Mouse (Mus musculus): ENCODE data around the gene Paxx. TPM values are rescaled to one million over a fixed set of nuclear protein-coding genes. Genes with fewer than 3 reads are reported as not detected.

Paxx gene
- polyA plus RNA-seq, 1 experiment from 2014 or later = 48.6 TPM

GRCm38 (mm10) chr2:25477967-25478675 is 17.2 kb upstream of the Paxx start:
- Histone ChIP-seq H3K4me2 (replicated peaks) (no peak overlapping the region), H3K4me3 (no peak overlapping the region), H3K9ac (replicated peaks) (no peak overlapping the region), H3K36me3 (no peaks in the 10 kb centered on the region), H3K9me3 (no peaks in the 10 kb centered on the region), H3K27ac (replicated peaks) (no peak overlapping the region), H3K27me3 (peaks cover 8% of the 10 kb centered on the region), H3K4me1 (no peaks in the 10 kb centered on the region)
- ATAC-seq (ENCODE audit: low FRiP score, low read depth) = no peak
- WGBS = 86% methylated on average over 3 of the region's 3 CpGs

- Histone ChIP-seq H3K9me3 (no peaks in the 10 kb centered on the region), H3K27ac (replicated peaks) (no peak overlapping the region), H3K36me3 (no peaks in the 10 kb centered on the region), H3K27me3 (peaks cover 8% of the 10 kb centered on the region), H3K4me2 (replicated peaks) (no peak overlapping the region), H3K4me3 (no peak overlapping the region), H3K9ac (replicated peaks) (no peak overlapping the region), H3K4me1 (no peaks in the 10 kb centered on the region)
- ATAC-seq (ENCODE audit: low FRiP score, low read depth) = no peak
- WGBS = 91% methylated on average over 8 of the region's 8 CpGs
Observed at GRCm38 (mm10) chr2:25477541-25477940, 16.6 kb upstream of the Paxx start.

- Histone ChIP-seq H3K36me3 (no peaks in the 10 kb centered on the region), H3K27ac (replicated peaks) (no peak overlapping the region), H3K27me3 (peaks cover 8% of the 10 kb centered on the region; the same call in 1 of the 2 replicates), H3K4me2 (replicated peaks) (no peak overlapping the region), H3K4me3 (no peak overlapping the region), H3K9ac (replicated peaks) (no peak overlapping the region), H3K4me1 (peaks cover 8% of the 10 kb centered on the region; the same call in 1 of the 2 replicates), H3K9me3 (no peaks in the 10 kb centered on the region)
- ATAC-seq (ENCODE audit: low FRiP score, low read depth) = no peak
- 77% methylated on average over 2 of the region's 2 CpGs for WGBS
Observed at GRCm38 (mm10) chr2:25472550-25472949, 11.7 kb upstream of the Paxx start.

- WGBS = 73% methylated on average over 6 of the region's 6 CpGs
- no peaks in the 10 kb centered on the region for H3K9me3 ChIP-seq
- H3K27me3 ChIP-seq = no peaks in the 10 kb centered on the region
- ATAC-seq (ENCODE audit: low FRiP score, low read depth) = no peak
- H3K4me2 ChIP-seq (replicated peaks) = no peak within 1 kb of the TSS
- no peaks in the 10 kb centered on the region for H3K36me3 ChIP-seq
- no peak within 1 kb of the TSS for H3K27ac ChIP-seq (replicated peaks)
- no peak within 1 kb of the TSS for H3K9ac ChIP-seq (replicated peaks)
- peaks cover 24% of the 10 kb centered on the region; the same call in 1 of the 2 replicates for H3K4me1 ChIP-seq
- no peak within 1 kb of the TSS for H3K4me3 ChIP-seq
Observed at GRCm38 (mm10) chr2:25469969-25470368, 9.1 kb upstream of the Paxx start, which contains the start of gene Ptgds. Gene Ptgds (minus strand): TSS chr2:25470046.

GRCm38 (mm10) chr2:25468962-25469915 is 8.3 kb upstream of the Paxx start:
- Histone ChIP-seq H3K4me2 (replicated peaks) (no peak overlapping the region), H3K36me3 (no peaks in the 10 kb centered on the region), H3K27me3 (no peaks in the 10 kb centered on the region), H3K9ac (replicated peaks) (no peak overlapping the region), H3K4me3 (no peak overlapping the region), H3K9me3 (no peaks in the 10 kb centered on the region), H3K27ac (replicated peaks) (no peak overlapping the region), H3K4me1 (peaks cover 24% of the 10 kb centered on the region; the same call in 1 of the 2 replicates)
- 81% methylated on average over 10 of the region's 10 CpGs for WGBS
- peak; percentile 24; the same call in 1 of the 2 replicates for ATAC-seq (ENCODE audit: low FRiP score, low read depth)

- Histone ChIP-seq H3K4me3 (no peak overlapping the region), H3K27ac (replicated peaks) (no peak overlapping the region), H3K4me1 (peaks cover 24% of the 10 kb centered on the region; the same call in 1 of the 2 replicates), H3K36me3 (no peaks in the 10 kb centered on the region), H3K27me3 (no peaks in the 10 kb centered on the region), H3K9me3 (no peaks in the 10 kb centered on the region), H3K4me2 (replicated peaks) (no peak overlapping the region), H3K9ac (replicated peaks) (no peak overlapping the region)
- ATAC-seq (ENCODE audit: low FRiP score, low read depth) = no peak
- 76% methylated on average over 14 of the region's 14 CpGs for WGBS
Observed at GRCm38 (mm10) chr2:25467606-25468303, 6.9 kb upstream of the Paxx start.

- ATAC-seq (ENCODE audit: low FRiP score, low read depth) = peak; percentile 74
- no peaks in the 10 kb centered on the region for H3K9me3 ChIP-seq
- no peak overlapping the region for H3K9ac ChIP-seq (replicated peaks)
- H3K27ac ChIP-seq (replicated peaks) = peak overlapping the region; percentile 50
- no peak overlapping the region for H3K4me2 ChIP-seq (replicated peaks)
- no peaks in the 10 kb centered on the region for H3K36me3 ChIP-seq
- H3K27me3 ChIP-seq = no peaks in the 10 kb centered on the region
- no peak overlapping the region for H3K4me3 ChIP-seq
- peaks cover 29% of the 10 kb centered on the region for H3K4me1 ChIP-seq
- 39% methylated on average over 10 of the region's 10 CpGs for WGBS
Observed at GRCm38 (mm10) chr2:25465816-25466635, 5.1 kb upstream of the Paxx start.

- ATAC-seq (ENCODE audit: low FRiP score, low read depth) = no peak
- Histone ChIP-seq H3K27me3 (no peaks in the 10 kb centered on the region), H3K4me2 (replicated peaks) (no peak overlapping the region), H3K27ac (replicated peaks) (no peak overlapping the region; the same call in 1 of the 2 replicates), H3K36me3 (no peaks in the 10 kb centered on the region), H3K9me3 (no peaks in the 10 kb centered on the region), H3K4me3 (no peak overlapping the region), H3K9ac (replicated peaks) (no peak overlapping the region), H3K4me1 (peaks cover 32% of the 10 kb centered on the region)
- 83% methylated on average over 2 of the region's 2 CpGs for WGBS
Observed at GRCm38 (mm10) chr2:25465256-25465655, 4.4 kb upstream of the Paxx start.

- Histone ChIP-seq H3K4me2 (replicated peaks) (no peak overlapping the region), H3K36me3 (peaks cover 7% of the 10 kb centered on the region; the same call in 1 of the 2 replicates), H3K4me1 (peaks cover 34% of the 10 kb centered on the region), H3K4me3 (no peak overlapping the region), H3K27me3 (no peaks in the 10 kb centered on the region), H3K9me3 (no peaks in the 10 kb centered on the region), H3K27ac (replicated peaks) (no peak overlapping the region), H3K9ac (replicated peaks) (no peak overlapping the region)
- WGBS = 91% methylated on average over 3 of the region's 3 CpGs
- no peak for ATAC-seq (ENCODE audit: low FRiP score, low read depth)
Observed at GRCm38 (mm10) chr2:25463630-25464029, 2.7 kb upstream of the Paxx start.

GRCm38 (mm10) chr2:25461407-25461806 is 513 bp upstream of the Paxx start:
- Histone ChIP-seq H3K4me2 (replicated peaks) (peak overlapping the region; percentile 80), H3K4me1 (peaks cover 26% of the 10 kb centered on the region), H3K9ac (replicated peaks) (peak overlapping the region; percentile 79), H3K36me3 (peaks cover 14% of the 10 kb centered on the region), H3K27ac (replicated peaks) (peak overlapping the region; percentile 89), H3K27me3 (no peaks in the 10 kb centered on the region), H3K4me3 (peak overlapping the region; percentile 77), H3K9me3 (no peaks in the 10 kb centered on the region)
- peak; percentile 3; the same call in 1 of the 2 replicates for ATAC-seq (ENCODE audit: low FRiP score, low read depth)
- 34% methylated on average over 3 of the region's 3 CpGs for WGBS

- Histone ChIP-seq H3K27ac (replicated peaks) (peak overlapping the region; percentile 89), H3K4me1 (peaks cover 18% of the 10 kb centered on the region), H3K9ac (replicated peaks) (peak overlapping the region; percentile 79), H3K4me3 (peak overlapping the region; percentile 77), H3K36me3 (peaks cover 14% of the 10 kb centered on the region), H3K9me3 (no peaks in the 10 kb centered on the region), H3K4me2 (replicated peaks) (peak overlapping the region; percentile 80), H3K27me3 (no peaks in the 10 kb centered on the region; the same call in 1 of the 2 replicates)
- peak; percentile 13 for ATAC-seq (ENCODE audit: low FRiP score, low read depth)
- WGBS = 35% methylated on average over 5 of the region's 5 CpGs
Observed at GRCm38 (mm10) chr2:25460135-25460534, 759 bp downstream of the Paxx start.

Measured in midbrain, embryonic 12.5 days (tissue).